Mouse (Mus musculus) thymus, postnatal 25 days (tissue): Measurements from ENCODE around the gene St6galnac3.

Experiments
- DNase-seq: peaks from one replicate; pipeline ENCODE4 v3.0.0; 2022

The St6galnac3 gene

GRCm38 (mm10) chr3:153580136-153580535 is 144.8 kb downstream of the St6galnac3 start:
- DNase-seq, result no peak

DNA sequence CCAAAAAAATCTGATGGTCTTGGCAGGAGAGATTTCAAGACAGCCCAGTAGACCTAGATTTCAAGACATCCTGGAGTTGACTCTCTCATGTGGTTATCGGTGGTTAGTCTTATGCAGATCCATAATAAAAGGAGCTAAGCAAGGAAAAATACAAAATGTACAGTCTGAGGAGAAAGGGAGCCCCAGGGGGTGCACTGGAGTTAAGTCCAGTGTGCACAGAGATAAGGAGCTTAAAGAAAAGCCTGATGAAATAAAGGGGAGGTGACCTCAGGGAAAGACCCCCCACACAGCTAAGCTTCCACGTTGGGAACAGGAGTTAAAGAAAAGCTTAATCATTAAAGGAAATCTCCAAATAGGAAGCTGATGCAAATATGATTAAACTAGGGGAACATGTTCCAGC is 147.7 kb downstream of the St6galnac3 start:
- no peak for DNase-seq

DNA sequence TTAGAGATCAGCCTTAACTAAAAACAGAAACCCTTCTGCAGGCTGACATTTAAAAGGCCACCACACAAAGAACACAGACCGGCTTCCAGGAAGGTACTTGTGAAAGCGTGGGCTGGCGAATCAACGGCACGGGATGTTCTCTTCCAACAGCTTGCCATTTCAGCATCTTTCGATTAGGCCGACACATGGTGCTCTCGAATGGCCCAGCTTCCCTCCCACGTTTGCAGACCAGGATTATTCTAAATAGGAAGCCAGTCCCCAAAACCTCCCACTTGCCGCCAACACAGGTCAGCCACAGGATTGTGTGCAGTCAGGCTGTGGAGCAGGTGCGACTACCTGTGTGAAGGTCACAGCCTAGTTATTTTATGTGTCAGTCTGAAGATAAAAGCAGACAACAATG is 153.8 kb downstream of the St6galnac3 start:
- DNase-seq, result no peak

GRCm38 (mm10) chr3:153568815-153569214 is 156.2 kb downstream of the St6galnac3 start:
- no peak for DNase-seq

DNA sequence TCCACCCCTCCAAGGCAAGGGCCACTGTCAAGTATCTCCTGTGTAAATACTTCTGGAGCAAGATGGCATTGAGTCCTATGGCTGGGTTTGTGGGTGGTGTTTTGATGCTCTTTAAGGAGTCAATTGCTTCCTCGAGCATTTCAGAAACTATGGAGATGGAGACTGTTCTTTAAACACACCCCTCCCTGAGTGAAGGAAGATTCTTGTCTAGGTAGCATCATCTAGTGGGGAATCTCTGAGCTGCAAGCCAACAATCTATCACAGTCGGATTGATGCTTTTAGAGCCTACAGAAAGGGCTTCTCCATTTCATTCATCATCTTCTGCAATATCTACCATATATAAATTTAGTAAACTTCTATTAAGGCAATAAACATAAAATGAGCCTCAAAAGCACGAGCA is 157.1 kb downstream of the St6galnac3 start:
- no peak for DNase-seq

GRCm38 (mm10) chr3:153567512-153567911 is 157.5 kb downstream of the St6galnac3 start:
- DNase-seq, result no peak

DNA sequence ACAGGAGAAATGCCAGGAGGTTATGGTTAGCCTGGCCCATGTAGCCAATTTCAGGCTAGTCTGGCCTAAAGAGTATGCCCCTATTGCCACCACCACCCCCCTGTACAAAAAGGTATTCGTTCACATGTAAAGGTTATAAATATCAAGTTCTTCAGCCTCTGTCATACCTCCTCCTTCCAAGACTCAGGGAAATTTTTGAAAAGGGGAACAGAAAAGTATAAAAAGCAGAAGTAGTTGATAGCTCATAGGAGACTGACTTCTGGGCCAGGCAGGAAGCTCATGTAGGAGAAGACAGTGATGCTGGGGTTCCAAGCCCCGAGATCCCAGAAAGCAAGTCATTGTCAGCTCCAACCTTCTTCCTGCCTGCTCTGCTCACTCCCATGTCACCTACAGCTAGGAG is 158.9 kb downstream of the St6galnac3 start:
- DNase-seq, result no peak

GRCm38 (mm10) chr3:153560897-153561296 is 164.1 kb downstream of the St6galnac3 start:
- DNase-seq, result no peak

DNA sequence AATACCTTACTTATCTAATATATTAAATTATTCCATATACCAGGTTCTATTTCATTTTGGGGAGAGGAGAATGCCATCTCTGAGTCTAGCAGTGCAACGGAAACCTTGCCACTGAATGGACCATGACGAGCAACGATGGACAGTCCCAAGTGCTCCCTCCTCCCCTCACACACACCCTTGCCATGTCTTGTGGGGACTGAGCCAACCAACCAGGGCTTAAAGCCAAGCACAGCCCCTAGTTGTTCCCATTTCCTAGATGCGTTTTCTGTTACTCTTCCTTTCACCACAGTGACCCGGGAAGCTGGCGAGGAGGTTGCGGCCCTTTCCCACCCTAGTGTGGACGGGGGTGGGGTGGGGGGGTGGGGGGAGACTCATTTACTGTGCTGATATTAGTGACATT is 165.4 kb downstream of the St6galnac3 start:
- DNase-seq, result no peak

DNA sequence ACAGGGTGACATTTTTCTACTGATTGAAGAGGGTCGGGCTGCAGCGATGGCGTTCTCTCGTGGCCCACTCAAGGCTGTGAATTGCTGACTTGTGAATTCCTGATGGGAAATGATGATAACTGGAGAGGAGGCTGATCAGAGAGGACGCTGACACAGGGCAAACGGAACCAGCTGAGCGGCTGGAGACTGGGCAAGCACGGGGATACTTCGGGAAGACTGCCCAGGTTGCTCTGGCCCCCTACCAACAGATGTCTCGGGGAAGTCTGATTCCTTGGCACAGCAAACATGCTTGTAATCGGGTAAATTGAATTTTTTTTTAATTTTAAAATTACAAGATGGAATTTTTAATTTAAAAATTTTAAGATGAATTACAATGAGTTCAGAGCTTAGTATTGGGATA is 168.4 kb downstream of the St6galnac3 start:
- no peak for DNase-seq

GRCm38 (mm10) chr3:153553712-153554111 is 171.3 kb downstream of the St6galnac3 start:
- no peak for DNase-seq

DNA sequence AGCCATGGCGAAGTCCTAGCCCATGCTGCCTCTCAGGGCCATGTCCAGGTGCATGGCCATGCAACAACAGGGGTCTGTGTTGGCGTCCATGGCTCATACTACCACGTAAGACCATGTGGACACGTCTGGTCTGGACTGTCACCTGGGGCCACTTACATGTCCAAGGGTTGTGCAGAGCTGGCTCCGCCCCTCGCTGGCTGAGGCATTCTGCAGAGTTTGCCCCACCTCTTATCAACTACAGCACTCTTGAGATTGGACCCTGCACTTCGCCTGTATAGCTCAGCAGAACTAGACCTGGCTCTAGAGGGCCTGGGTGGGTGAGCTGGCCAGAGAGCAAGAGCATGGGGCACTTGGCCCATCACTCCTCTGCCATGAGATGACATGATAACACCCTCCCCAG is 171.7 kb downstream of the St6galnac3 start:
- no peak for DNase-seq

GRCm38 (mm10) chr3:153546936-153547683 is 177.9 kb downstream of the St6galnac3 start:
- DNase-seq, result no peak

DNA sequence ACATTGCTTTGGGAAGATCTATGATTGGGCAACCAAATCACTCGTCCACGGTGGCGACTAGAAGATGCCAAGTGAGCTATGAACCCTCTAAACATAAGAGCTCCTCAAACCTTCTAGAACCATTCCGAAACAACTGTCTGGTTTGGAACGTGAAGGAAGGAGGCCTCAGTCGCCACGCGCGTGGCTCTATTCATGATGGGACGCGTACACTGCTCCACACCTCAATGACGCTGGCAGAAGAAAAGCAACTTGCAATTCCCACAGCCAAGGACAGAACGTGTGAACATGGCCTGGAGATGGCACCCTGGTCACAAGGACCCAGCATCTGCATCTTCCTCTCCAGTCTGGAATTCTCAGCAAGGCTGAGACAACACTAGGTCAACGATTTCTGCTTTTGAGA is 185.1 kb downstream of the St6galnac3 start:
- DNase-seq, result no peak

DNA sequence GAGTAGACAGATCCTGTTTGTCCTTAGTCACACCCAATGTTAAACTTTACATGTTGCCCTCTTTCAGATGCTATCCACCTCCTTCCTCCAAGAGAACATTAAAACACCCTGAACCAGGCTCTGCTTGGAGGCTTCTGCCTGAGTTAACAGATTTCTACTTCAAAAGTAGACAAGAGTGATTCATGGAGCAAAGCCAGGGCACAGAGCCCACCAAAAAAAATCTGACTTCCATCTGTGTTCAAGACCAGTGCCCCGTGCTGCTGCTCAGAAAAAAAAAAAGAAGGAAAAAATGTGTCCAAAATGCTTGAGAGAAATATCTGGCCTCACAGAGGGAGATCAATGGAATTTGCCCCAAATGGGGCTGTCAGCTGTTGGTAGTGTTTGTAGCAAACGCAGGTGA is 186.6 kb downstream of the St6galnac3 start:
- no peak for DNase-seq

DNA sequence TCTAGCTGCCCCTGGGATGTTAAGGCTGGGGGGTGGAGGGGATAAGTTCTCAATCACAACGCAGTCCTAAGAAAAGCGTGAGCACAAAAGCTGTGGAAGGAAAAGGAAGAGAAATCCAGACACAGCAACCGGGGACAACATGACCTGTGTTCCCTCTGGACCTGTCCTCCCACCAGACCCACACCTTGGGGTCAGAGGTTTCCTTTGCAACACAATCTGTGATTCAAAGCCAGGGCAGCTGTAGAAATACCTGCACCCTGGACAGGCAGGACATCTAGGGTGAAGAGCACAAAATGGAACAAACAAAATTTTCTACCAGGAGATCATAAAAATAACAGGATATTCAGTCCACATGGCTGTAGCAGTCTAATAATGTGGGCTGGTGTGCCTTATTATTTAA is 187.5 kb downstream of the St6galnac3 start:
- no peak for DNase-seq

DNA sequence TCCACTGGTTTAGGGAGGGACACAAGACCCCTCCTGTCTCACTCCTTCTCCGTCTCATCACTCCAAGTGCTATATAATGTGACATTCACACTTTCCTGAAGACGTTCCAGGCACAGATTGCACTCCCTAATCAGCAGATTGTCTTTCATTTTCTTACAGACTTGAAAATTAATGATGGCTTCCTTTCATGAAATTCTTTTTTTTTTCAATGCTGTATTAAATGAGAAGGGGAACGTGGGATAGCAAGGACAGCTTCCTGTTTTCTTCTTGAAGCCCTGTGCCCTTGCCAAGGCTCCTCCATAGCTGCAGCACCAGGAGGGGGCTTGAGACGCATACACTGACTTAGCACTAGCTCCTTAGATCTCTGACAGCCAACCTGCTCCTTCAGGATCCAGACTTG is 188.7 kb downstream of the St6galnac3 start:
- DNase-seq, result no peak

GRCm38 (mm10) chr3:153529174-153529573 is 195.8 kb downstream of the St6galnac3 start:
- no peak for DNase-seq

GRCm38 (mm10) chr3:153525151-153525768 is 199.7 kb downstream of the St6galnac3 start:
- DNase-seq, result no peak

- no peak for DNase-seq
Measured at GRCm38 (mm10) chr3:153516848-153517247, 208.1 kb downstream of the St6galnac3 start.

DNA sequence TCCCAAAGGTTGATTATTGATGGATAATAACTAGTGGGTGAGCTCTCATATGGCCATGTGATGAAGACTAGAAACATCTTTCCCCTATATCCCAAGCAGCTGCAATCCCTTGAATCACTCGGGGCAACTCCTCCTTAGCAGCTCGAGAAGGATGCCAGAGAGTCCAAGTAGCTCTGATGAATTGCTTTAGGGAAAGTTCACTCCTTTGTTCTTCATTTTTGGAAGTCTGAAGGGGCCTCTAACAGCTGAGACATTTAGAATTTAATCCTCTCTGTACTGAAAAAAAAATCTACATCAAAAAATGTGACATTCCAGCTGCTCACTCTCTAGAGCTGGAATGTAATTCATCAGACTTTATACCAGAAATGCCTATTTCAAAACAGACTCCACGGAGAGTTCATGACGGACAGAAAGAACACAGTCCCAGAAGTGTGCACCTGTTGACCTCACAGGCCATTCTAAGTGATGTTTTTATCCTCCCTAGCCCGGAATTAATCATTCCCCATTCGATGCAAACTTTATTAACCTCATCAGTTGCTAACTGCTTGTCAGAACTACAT is 211.4 kb downstream of the St6galnac3 start:
- no peak for DNase-seq

DNA sequence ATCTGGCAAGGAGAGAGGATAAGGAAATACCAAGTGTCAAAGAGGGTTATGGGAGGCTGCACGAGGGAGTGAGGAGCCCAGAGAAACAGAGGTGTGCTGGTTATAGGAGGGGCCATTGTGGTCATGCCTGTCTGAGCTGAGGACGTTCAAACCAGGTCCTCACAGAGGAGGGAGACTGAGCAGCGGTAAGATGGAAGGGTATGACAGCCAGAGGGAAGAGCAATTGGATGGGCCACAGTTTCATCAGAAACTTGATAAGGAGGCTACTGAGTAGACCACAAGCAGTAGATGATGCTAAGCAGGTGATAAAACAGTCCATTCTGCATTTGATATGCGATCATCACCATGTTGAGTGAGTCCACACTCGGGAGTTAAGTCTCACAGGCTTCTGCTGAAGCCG is 212.4 kb downstream of the St6galnac3 start:
- DNase-seq, result no peak

- DNase-seq, result no peak
Measured at GRCm38 (mm10) chr3:153511151-153511580, 213.8 kb downstream of the St6galnac3 start.

- DNase-seq, result no peak
Measured at GRCm38 (mm10) chr3:153510048-153510630, 214.8 kb downstream of the St6galnac3 start.
